Mouse (Mus musculus): ENCODE data around the gene Pcmtd2.
A peak's percentile ranks its signal among the peaks of the same experiment; 100 is the strongest.
"Not testable (repeated sequence)": the region's sequence is repeated elsewhere in the genome, so short reads cannot be mapped to it uniquely, and the experiment has no call there.

The Pcmtd2 gene

DNA sequence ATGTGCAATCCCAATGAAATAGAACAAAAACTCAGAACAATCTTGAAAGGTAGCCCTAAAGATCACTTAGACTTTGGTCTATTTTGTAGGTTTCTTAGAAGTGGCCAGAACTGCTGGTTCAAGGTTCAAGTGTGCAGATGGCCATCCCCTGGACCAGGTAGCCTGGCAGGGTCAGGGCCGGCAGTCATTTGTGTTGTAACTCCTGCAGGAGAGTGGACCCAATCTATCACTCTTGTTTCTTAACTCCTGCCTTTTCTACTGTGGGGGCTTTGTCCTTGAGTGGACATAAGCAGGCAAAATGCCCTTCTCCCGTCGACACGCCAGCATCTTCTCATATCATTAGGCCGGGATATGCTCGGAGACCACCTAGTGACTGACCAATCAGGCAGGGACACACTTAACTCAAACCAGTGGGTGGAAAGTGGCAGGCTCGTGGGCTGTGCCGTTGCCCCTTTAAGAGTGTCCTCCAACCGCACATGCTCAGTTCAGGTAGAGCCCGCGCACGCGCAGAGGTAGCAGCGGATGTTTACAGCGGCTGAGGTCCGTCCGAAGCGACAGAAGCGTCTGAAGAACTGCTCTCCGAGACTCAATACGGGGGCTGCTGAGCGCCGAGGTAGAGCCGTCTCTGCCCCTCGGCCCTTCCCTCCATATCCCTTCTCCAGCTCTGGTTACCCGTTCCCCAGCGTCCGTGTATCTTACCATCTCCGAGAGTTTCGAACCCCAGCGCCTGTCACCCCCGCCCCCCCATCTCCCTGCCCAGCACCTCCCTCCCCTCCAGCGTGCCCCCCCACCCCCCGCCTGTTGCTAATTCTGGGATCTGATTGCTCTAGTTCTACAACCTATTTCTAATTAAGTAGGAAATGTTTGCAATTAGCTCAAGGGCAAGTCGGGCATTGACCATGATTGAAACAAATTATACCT is at the start of gene Pcmtd2:
Pcmtd2 (plus strand) TSS at position 483 of the 921 bp plus-strand sequence.
- DNase-seq (ENCODE audit: low spot score), result peak; percentile 94

DNA sequence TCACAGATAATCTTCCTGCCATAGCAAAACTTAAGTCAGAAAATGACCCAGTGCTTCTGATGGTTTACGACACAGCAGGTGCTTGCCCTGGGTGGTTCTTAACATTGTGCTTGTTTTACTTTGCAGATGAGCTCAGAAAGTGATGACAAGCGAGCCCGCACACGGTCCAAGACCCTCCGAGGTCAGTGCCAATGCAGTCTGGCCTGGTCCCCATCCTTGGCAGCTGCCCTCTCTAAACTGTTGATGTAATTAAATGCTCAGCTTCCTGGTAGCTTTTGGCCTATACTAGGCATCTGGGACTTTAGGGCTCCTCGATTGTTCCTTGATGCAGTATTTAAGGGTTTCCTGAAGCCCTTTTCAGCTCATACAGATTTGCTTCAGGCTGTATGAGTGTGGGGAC is 48.3 kb upstream of the Pcmtd2 start:
- DNase-seq (ENCODE audit: low spot score), result no peak

DNA sequence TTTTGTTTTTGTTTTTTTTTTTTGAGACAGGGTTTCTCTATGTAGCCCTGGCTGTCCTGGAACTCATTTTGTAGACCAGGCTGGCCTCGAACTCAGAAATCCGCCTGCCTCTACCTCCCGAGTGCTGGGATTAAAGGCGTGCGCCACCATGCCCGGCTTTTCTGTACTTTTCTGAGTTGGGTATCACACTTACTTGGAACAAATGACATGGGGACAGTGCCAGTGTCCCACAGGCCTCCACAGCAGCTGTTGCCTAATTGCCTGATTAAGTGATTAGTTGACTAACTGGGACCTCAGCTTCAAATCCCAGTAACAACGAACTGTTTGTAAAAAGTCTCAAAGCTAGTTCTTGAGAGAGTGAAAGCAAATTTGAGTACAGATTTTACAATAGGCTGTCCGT is 44.5 kb upstream of the Pcmtd2 start:
- not testable (repeated sequence) for DNase-seq (ENCODE audit: low spot score)

DNA sequence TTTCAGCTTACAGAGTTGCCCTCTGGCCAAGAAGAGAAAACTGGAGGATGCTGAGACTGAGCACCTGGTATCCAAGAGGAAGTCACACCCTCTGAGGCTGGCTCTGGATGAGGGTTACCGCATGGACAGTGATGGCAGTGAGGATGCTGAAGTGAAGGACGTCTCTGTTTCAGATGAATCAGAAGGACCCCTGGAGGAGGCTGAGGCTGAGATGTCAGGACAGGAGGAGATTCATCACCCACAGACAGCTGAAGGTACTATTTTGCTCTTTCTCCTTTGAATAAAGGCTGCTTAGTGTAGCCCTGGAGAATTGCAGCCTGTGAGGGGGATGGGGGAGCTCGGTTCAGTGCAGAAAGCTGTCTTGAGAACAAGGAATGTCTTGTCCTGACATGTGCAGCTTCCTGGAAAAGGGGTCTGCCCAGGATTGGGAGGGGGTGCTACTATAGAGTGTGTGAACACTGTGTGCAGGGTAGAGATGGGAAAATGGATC is 42.0 kb upstream of the Pcmtd2 start:
- no peak for DNase-seq (ENCODE audit: low spot score)

DNA sequence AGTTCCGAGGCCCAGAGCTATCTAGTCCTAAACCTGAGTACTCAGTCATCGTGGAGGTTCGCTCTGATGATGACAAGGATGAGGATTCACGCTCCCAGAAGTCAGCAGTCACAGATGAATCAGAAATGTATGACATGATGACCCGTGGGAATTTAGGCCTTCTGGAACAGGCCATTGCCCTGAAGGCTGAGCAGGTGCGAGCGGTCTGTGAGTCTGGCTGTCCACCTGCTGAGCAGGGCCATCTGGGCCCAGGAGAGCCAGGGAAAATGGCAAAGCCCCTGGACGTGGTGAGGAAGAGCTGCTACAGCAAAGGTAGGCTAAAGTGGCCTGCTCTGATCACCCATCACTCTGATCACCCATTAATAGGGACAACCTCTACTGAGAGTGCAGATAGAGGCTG is 40.0 kb upstream of the Pcmtd2 start:
- no peak for DNase-seq (ENCODE audit: low spot score)

DNA sequence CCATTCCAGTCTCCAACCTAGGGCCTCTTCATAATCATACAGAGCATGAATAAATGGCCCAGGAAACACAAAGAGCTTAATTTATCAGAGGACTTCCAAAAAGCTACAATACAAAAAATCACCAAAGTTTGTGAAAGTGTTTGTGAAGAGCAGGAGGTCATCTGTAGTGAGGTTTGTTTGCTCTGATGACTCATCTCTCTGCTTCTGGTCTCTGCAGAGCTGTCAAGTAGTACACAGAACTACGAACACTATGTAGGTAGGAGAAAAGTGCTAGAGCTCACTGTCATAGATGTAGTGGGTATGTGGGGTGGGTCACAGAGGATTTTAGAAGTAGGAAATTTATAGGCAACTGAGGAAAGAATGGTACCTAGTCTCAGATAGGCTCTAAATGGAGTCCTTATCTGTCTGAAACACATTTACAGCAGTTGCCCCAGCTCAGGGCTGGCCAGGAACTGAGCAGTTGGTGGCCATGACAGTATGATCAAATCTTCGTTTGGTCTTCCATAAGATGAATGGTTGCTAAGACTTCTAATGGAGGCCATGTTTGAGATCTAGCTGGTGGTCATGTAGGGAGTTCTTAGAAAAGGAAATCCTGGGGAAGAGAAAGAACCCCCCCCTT is 8.5 kb upstream of the Pcmtd2 start:
- no peak for DNase-seq (ENCODE audit: low spot score)

DNA sequence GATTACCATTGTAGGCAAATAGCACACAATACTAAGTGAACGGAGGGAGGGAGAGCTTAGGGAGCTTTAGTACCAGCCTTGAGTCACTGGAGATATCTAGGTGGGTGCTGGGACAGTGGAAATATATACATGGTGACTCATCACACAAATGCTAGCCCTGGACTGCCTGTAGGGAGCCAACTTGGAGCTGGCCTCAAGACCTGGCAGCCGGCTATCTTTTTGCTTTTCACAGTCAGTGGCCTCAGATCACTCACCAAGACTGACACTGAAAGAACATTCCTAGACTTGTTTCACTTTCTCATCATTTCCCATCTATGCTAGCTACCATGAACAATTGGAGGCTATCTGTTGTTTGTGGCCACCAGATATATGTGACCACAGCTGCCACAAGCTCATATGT is 4.9 kb upstream of the Pcmtd2 start:
- no peak for DNase-seq (ENCODE audit: low spot score)

DNA sequence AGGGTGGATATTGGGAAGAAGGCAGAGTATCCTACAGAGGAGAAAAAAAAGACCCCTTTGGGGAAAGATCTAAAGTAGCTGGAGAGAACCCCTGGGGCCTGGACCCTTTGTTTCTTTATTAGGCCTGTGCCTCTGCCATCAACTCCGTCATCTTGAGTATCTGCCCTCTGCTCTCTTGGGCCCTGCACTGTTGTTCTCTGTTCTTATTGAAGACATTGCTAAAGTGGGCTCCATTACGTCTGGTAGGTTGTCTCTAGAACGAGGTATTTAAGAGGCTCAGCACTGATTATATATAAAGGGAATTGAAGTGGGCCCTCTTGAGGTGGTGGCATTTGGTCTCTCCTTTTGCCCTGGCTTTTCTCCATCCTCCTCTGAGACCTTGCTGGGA is 633 bp downstream of the Pcmtd2 start:
- no peak for DNase-seq (ENCODE audit: low spot score)

DNA sequence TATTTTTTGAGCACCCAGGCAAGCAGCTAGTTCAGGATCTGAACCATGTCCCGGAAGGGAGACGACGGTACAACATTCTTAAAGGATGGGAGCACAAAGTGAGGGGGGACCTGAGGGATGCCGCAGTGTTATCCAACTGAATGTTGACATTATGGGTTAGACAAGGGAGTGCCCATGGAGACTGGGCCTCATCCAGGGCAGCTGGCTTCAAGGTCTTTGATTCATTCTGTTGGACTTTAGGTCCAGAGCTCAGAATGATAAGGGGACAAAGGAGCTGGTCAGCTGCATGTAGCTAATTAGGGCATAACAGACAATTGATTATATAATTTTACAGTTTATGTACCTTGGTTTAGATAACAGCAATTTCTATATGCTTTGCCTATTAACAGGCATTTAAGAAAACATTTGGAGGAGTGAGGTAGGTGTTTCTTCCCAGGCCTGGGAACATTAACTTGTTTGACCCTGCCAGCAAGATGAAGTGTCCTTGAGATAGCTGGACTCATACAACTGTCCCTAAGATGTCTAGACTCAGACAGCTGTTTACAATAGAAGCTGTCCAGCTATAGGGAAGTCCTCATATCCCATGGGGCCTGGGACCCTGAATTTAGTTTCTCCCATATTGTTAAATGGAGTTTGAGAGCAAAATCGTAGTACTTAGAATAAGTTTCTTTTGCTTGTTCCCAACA is 8.2 kb downstream of the Pcmtd2 start:
- no peak for DNase-seq (ENCODE audit: low spot score)

DNA sequence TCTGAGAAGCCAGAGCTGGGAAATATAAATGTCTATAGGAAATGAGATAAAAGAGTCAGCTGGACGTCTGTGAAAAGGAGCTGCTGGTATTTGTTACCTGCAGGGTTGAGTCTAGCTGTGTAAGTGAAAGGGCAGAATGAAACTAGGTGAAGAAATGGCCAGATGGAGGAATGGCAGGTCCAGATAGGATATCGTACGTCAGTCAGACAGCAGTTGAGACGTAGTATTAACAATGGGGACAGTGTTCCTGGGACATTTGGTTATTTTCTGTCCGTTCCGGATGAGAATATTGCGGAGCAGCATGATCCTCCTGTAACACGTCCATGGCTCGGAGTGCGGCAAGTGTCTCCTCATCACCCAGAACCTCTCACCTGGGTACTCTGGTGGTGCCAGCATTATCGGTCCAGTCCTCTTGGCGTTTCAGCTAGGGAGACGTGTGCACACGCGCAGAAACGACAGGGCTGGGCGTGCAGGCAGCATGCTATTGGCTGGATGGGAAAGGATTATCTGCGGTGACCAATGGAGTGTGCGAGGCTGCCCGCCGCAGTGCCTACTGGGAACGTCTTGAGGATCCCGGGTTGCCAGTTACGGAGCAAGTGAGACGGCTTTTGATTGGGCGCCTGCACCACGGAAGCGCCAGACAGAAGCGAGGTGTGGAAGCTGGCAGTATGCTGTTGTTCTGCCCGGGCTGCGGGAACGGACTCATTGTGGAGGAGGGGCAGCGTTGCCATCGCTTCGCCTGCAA is 26.3 kb downstream of the Pcmtd2 start, which contains the start of gene Polr3k:
Polr3k (plus strand) TSS at position 547 of the 745 bp plus-strand sequence.
- DNase-seq (ENCODE audit: low spot score), result peak; percentile 97

DNA sequence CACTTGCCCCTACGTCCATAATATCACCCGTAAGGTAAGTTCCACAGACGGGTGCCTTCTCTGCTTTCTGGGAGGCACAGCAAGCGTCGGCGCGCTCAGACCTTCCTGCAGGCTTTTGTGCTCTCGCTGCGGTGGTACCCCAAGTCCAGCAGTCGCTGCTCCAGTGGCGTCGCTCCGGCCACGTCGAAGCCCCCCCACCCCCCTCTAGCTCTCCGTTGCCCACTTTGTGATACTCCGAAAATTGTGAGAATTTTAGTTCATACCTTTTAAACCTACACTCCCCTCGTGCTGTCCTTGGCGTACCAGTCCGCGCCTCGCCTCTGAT is 26.8 kb downstream of the Pcmtd2 start:
- DNase-seq (ENCODE audit: low spot score), result no peak

DNA sequence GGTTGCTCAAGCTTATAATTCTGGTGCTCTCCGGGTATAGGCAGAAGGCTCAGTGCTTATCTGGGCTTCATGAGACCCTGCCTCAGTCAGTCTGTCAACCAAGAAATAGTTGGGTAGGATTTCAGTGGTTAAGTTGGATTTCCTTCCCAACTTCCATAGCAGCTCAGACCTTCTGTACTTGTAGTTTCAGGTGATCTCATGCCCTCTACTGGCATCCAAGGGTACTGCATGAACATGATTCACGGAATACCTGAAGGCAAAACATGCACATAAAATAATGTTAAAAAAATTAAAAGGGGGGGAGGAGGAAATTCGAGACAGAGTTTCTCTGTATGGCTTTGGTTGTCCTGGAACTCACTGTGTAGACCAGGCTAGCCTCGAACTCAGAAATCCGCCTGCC is 29.3 kb downstream of the Pcmtd2 start:
- peak; percentile 66 for DNase-seq (ENCODE audit: low spot score)

DNA sequence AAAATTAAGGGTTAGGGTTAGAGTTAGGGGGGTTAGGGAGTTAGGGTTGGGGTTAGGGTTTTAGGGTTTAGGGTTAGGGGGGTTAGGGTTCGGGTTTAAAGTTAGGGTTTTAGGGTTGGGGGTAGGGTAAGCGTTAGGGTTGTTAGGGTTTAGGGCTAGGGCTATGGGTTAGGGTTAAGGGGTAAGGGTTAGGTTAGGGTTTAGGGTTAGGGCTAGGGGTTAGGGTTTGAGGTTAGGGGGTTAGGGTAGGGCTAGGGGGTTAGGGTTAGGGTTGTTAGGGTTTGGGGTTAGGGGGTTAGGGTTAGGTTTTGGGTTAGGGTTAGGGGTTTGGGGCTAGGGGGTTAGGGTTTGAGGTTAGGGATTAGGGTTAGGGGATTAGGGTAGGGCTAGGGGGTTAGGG is 33.4 kb downstream of the Pcmtd2 start:
- DNase-seq (ENCODE audit: low spot score), result no peak

DNA sequence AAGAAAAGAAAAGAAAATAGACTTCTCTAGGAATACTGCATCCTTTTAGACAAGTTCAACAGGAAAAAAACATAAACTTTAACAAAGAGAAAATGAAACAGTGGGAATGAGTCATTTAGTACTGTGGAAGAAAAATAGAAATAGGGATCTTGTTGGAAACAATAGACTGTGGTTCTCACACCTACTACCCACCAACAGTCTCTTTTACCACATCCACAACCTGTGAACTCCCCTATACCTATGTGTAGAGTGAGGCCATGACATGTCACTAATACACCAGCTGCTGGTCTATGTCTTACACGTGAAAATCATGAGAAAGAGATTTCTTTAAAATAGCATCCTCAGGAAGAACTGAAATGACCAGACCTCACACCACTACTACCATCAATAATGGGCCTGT is 41.2 kb downstream of the Pcmtd2 start:
- DNase-seq (ENCODE audit: low spot score), result no peak

DNA sequence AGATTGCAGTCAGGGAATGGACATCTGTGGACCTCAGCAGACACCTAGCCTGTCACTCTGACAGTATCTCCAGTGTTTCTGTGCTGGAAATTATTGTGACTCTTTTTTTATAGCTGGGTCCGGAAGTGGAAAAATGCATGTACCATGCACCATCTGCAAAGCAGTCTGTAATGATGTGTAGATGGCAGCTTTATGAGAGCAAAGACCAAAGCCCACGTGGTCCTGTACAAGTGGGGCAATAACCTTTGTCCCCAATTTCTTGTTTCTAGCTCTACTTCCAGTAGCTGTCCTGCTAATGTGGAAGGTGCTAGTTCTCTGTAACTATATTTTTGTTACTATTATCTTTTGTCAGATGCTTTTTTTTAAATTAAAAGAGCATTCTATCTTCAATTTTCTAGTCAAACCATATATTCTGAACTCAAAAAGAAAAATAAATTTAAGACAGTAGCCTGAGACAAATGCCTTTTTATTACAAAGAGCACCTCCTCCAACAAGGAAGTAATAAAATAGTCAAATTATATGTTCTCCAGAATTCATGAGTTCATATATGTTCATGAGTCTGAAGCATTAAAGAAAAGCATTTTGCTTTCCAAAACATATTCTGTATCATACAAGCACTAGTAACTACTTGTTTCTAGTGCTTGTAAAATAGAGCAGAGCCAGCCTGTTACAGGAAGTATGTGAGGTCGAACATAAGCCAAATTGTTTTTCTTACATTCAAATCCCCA is 45.5 kb downstream of the Pcmtd2 start:
- DNase-seq (ENCODE audit: low spot score), result no peak
